Mouse (Mus musculus): ENCODE measurements around the gene Prep.

GRCm38 (mm10) chr10:45025184-45025583, 41.8 kb upstream of the Prep start:
- TF ChIP-seq CTCF (IDR thresholded peaks at IDR 0.05; ENCODE audit: extremely low read depth, insufficient read length, insufficient replicate concordance, low read depth, low read length) (no peak), POLR2A (IDR thresholded peaks at IDR 0.05; ENCODE audit: low read depth, low read length) (no peak)

Data from small intestine, adult 2 months (tissue).